Mouse (Mus musculus) heart, postnatal 25 days (tissue): Measurements from ENCODE around the gene Lpp. TPM values are rescaled to one million over a fixed set of nuclear protein-coding genes. Genes with fewer than 3 reads are reported as not detected.

ENCODE experiments used
- DNase-seq: peaks from one replicate; pipeline ENCODE4 v3.0.0; 2022; ENCODE audit warnings: low spot score
- intact Hi-C: fragments of 180-260 bp; cut with DNase I; formaldehyde crosslinking; loops from one replicate; pipeline ENCODE4 v1.15.1; 2025
- total RNA-seq, 2 experiments: library from RNA; stranded (reverse); gene quantifications; 2 replicates each; pipeline ENCODE4 v1.2.3; 2021

Gene Lpp
- total RNA-seq, 2 experiments from 2014 or later: 32.7 to 40.5 TPM

- intact Hi-C loops: loop anchor here (5.0 kb wide), 3 partner anchors 210 to 570 kb away; partner anchors contain the start of genes Bcl6 and Gm37419
- no peak for DNase-seq
These were observed 99.1 kb downstream of the Lpp start for GRCm38 (mm10) chr16:24492194-24492940.

DNA sequence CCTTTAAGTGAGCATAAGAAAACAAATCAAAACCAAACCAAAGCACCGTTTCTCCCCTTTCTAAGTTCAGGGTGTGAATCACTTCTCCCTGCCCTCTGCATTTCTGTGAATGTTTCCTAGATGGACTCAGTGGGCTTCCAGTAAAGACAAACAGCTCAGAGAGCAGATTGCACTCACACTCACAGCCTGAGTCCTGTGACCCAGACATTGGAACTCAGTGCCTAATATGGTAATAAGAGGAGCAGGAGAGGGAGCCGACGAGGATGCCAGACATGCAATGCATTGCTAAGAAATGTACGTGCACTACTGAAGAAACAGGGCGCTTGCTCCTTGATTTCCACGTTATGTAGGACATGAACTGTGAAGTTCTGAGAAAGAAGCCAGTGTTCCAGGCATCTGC lies 101.2 kb downstream of the Lpp start:
- intact Hi-C loops: loop anchor here (5.0 kb wide), 3 partner anchors 212 to 568 kb away; partner anchors contain the start of genes Bcl6 and Gm37419
- DNase-seq: no peak

DNA sequence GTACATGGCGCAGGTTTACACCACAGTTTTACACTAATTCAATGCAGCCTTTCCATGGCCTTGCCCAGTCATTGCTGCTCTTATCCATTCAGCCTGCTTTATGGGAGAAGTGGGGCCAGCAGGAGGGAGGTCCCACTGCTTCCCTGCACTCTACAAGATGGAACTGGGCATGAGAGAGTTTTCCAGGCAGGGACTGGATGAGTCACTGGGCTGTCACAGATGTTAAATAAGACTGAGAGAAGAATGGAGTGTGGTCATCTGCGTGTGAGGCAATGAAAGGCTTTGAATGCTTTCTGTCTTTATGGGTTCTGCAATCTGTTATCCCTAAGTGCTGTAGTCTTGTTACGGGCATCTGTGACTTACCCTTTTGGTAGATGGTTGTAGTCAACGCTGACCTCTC lies 102.2 kb downstream of the Lpp start:
- intact Hi-C loops: no loop called here
- DNase-seq: no peak

DNA sequence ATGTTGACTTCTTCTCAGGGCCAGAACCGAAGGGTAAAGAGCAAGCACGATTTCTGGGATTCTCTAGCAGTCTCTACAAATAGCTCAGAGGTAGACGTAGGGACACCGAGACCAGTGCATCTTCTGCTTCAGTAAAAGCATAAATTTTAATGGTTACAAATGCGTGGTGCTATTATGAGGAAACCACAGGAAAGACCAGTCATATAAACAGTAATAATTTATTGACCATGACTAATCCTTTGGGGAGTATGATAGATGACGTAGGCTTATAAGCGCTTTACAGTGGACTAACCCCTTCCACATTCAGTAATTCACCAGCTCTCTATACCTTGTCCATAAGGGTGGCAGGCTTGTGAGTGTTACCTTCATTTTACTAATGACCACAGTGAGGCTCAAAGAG lies 103.3 kb downstream of the Lpp start:
- intact Hi-C loops: no loop called here
- DNase-seq: no peak

- intact Hi-C loops: no loop called here
- DNase-seq: no peak
These were observed 104.1 kb downstream of the Lpp start for GRCm38 (mm10) chr16:24497413-24497812.

DNA sequence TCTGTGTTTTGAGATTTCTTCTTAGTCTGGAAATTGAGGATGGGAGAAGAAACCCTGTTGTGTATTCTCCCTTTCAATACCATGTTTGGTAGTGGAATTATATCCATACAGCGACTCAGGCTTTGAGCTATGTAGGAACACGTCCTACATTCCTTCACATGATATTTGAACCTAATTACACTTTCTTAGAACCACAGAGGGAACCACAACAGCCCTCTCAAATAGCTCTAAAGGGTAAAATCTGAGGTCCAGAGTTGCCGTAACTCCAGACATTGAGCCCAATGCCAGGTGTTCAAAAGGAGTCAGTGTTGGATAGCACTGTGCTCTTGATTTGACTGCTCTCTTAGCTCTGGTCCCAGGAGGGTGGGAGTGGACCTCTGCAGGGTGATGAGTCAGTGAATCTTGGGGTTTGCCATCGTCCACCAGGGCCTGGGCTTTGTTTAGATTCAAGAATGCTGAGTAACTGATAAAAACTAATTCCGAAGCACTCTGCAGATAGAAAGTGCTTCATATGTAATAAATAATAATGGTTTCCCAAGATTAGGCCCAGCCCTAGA lies 104.9 kb downstream of the Lpp start:
- intact Hi-C loops: no loop called here

DNA sequence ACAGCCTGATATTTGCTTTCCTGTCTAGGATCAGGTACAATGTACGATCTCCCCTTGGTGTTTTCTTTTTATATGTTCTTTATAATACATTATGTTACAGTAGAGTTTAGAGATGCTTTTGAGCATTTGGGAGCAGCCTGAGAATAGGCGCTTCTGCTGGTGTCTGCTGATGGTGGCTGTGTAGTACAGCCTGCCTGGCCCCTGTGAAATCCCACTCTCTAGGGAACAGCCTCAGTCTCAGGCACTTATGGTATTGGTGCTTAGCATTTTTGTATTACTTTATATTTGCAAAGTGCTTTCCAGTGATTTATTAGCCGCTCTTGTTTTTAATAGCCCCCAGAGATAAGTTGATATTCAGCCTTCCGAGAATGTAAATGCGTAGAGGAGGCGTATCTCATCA lies 107.9 kb downstream of the Lpp start:
- intact Hi-C loops: no loop called here
- no peak for DNase-seq

More for the DNA sequence above, 104.9 kb downstream of the Lpp start:
- no peak for DNase-seq

- DNase-seq: no peak
- intact Hi-C loops: no loop called here
These were observed 108.5 kb downstream of the Lpp start for GRCm38 (mm10) chr16:24501628-24502294.

DNA sequence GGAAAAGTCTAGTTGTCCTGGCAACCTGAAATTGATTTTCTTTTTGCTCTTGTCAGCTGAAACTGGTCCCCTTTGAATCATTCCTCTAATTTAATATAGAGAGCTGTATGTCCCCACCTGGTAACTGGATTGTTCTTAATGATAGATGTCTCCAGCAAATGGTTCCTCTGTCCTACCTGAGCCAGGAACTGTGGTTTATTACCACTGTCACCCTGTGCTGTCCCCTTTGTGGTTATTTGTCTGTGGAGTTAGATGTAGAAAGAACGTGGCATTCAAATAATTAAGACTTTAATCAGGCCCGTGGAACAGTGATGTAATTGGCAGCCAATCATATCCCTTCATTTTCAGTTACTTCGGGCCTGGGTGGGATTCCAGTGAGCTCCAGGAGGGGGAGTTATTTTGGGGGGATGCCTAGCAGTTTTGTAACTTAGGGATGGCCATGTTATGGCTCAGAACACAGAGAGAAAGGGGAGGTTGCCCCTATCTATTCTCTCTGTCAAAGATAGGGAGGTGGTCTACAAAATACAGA lies 109.1 kb downstream of the Lpp start:
- intact Hi-C loops: no loop called here
- no peak for DNase-seq

DNA sequence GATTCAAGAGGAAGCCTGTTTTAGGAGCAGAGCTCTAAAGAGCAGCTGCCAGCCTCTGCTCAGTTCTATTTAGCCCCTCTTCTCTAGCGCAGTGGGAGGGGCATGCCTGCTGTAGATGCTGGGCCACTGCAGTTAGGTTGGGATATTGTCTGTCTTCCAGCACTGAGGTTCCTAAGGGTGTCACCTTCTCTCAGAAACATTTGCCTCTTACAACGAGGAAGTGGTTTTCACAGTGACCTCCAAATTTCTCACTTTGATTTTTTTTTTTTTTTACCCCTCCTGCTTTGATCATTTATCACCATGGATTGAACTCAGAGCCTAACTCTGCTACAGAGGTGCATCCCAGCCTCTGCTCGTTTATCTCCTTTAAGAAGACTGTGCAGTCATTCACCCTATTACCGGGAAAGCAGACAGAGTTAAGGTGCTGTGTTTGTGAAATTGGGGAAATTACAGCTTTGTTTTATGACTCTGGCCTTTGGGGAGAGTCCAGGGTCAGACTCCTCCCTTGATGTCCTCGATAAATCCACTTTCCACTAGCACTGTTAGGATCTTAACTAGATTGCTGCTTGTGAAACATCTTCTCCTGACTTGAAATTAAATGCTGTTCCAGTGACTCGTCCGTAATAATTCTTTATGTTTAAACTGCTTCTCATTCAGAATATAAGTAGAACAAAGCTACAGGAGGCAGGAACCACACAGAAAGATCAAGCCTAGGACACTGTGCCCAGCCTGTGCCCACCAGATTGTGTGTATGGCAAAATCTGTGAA lies 111.7 kb downstream of the Lpp start:
- intact Hi-C loops: no loop called here
- DNase-seq: no peak

DNA sequence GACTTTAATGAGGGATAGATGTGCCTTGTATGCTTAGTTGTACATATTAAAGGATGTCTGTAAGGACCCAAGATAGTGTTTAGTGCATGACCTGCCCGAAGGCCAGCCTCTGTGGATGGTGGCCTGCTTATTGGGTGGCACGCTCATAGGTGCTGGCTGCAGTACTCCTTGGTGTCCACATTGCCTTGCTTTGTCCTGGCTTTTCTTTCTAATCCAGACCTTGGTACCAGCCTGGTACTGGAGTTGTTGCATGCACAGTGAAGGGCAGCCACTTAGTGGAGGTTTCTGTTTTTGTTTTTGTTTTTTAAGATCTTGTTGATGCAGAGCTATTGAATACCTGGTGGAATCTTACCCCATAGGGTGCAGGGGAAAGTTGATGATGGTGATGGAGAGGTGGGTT lies 112.9 kb downstream of the Lpp start:
- no peak for DNase-seq
- intact Hi-C loops: no loop called here

GRCm38 (mm10) chr16:24506740-24507139 lies 113.4 kb downstream of the Lpp start:
- no peak for DNase-seq
- intact Hi-C loops: no loop called here

DNA sequence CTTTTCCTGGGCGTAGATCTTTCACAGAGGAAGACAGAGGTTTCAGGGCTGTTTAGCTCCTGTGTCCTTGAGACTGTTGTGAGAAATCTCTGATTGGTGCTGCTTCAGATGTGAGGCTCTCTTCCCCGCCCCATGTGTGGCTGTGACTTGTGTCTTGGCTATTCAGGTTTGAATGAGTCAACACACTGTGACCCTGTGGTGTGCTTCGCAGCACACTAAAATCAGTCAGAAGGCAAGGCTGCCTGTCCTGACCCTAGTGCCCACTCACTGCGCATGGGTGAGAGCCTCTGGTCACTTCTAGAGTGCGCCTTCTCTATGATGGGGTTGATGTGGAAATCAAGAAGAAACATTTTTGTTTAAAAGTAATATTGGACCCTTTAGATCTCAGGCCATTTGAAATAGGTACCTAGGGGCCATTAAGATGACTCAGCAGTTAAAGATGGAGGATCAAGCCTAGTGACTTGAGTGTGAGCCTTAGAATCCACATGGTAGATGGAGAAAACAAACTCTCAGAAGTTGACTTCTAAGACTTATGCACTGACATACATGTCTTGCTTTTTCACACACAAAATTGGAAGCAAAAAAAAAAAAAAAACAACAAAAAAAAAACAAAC lies 114.7 kb downstream of the Lpp start:
- intact Hi-C loops: no loop called here
- DNase-seq: no peak

GRCm38 (mm10) chr16:24509100-24509812 lies 115.9 kb downstream of the Lpp start:
- intact Hi-C loops: no loop called here
- no peak for DNase-seq

DNA sequence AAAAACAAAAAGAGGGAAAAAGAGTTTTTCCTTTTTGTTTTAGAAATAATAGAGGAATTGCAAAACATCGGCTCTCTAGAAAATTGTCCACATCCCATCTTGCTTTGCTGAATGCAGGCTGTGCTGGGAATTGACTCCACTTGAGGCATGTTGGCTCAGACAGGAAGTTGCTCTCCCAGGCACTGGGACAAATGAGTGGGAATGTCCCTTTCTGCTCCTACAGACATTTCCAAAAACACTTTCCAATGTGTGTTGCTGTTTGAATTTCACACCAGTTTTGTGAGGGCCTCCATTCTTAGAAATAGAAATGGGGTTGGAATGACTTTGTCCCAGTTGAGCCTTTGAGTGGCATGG lies 116.5 kb downstream of the Lpp start:
- intact Hi-C loops: no loop called here
- DNase-seq: no peak

GRCm38 (mm10) chr16:24513228-24513627 lies 119.9 kb downstream of the Lpp start:
- intact Hi-C loops: no loop called here
- no peak for DNase-seq

DNA sequence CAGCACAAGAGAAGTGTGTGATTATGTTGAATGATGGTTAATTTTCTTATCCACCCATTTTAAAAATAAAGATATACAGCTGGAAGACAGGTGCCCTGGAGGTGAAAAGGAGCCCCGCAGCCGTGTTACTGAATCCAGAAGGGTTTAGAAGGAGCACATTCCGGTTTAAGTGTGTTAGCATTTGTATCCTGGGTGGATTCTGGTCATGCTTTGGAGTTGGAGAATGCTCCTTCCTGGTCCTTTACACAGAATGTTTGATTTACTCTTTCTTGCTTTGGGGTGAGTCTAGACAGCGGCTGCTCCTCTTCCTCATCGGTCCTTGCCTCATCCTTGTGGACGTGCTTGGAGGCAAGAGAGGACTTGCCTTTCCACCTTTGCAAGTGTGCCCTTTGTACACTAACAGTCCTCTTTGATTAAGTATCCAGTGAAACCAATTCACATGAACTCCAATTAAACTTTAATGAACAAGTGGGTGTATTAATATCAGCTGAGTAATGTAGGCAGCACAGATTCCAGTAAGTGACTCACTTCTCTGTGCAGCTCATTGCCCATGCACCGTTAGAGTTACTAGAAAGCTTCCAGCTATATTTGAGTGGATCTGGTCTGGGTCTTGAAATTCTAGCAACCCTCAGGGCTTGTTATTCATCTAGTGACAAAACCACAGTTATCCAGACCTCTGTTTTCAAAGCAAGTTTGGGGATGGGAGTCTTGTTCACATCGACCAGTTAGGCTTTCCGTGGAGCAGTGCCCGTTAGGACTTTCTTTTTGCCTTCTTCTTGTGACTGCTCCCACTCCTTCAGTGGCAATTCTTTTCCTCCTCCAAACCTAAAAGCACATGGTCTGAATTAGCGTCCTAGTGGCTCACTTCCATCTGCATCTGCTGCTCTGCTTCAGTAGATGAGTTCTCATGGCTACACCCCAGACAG lies 121.8 kb downstream of the Lpp start:
- intact Hi-C loops: no loop called here

DNA sequence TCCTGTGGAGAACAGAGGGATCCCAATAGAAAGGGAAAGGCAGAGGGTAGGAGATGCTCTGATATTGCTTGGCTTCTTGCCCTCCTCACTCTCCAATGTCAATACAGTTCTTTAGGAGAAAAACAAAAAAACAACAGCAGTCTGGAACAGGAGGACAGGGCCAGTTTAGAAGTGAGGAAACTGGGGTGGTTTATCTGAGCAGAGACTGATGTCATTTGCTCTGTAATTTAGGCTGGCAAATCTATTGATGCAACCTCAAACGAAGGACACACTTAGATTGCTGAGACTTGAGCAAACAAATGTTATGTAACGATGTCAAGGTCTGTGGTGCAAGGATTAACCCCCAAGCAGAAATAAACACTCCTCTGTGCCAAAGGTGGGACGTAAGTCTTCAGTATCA lies 123.7 kb downstream of the Lpp start:
- DNase-seq: no peak
- intact Hi-C loops: no loop called here

More for the DNA sequence above, 121.8 kb downstream of the Lpp start:
- DNase-seq: no peak
